Mouse (Mus musculus) thymus, adult 2 months (tissue): ENCODE data around the gene Osbpl10. TPM values are rescaled to one million over a fixed set of nuclear protein-coding genes. Genes with fewer than 3 reads are reported as not detected.

ENCODE experiments used
- DNase-seq: peaks from one replicate; pipeline ENCODE4 v3.0.0; 2021
- H3K27ac ChIP-seq: fragments of 200-500 bp; 2 replicates; pipeline ENCODE4 v1.5.1; 2012; ENCODE audit warnings: low read length, control low read depth; ENCODE audit not compliant: control insufficient read depth, insufficient read depth
- H3K27me3 ChIP-seq: fragments of 200-500 bp; 2 replicates; pipeline ENCODE4 v1.6.1; 2012; ENCODE audit warnings: mild to moderate bottlenecking, low read length, moderate library complexity, mixed read lengths; ENCODE audit not compliant: control insufficient read depth, insufficient read depth
- H3K36me3 ChIP-seq: fragments of 200-500 bp; 2 replicates; pipeline ENCODE4 v1.6.1; 2012; ENCODE audit warnings: mild to moderate bottlenecking, low read length, moderate library complexity; ENCODE audit not compliant: control insufficient read depth, insufficient read depth
- H3K4me1 ChIP-seq: fragments of 200-500 bp; replicated peaks from 2 replicates; pipeline ENCODE4 v1.6.1; 2012; ENCODE audit warnings: low read length; ENCODE audit not compliant: control insufficient read depth, insufficient read depth
- H3K4me3 ChIP-seq: fragments of 200-500 bp; 2 replicates; pipeline ENCODE4 v1.5.1; 2012; ENCODE audit warnings: mild to moderate bottlenecking, low read length, control low read depth, moderate library complexity; ENCODE audit not compliant: control insufficient read depth, insufficient read depth
- CTCF ChIP-seq: fragments of 200-500 bp; IDR thresholded peaks from 2 replicates; pipeline ENCODE4 v1.5.1; 2012; ENCODE audit warnings: mild to moderate bottlenecking, control low read depth, low read length, moderate library complexity, borderline replicate concordance; ENCODE audit not compliant: control insufficient read depth, poor library complexity, insufficient read depth; ENCODE audit errors: extremely low read depth
- POLR2A ChIP-seq: fragments of 200-500 bp; IDR thresholded peaks from 2 replicates; pipeline ENCODE4 v1.6.1; 2012; ENCODE audit warnings: mild to moderate bottlenecking, low read length, control low read depth, moderate library complexity; ENCODE audit not compliant: control insufficient read depth, poor library complexity, insufficient read depth; ENCODE audit errors: extremely low read depth
- WGBS: fragments of 180-500 bp; shearing (Covaris S2); methylation state at CpG from one replicate; pipeline ENCODE4 v1.1.7; 2018; 5-methylcytosine and 5-hydroxymethylcytosine counted together
- polyA plus RNA-seq: library from polyadenylated mRNA; depleted of rRNA; stranded (reverse); fragments of >200 nt; gene quantifications from 2 replicates; pipeline ENCODE4 v1.2.3, GENCODE M21; 2012

Gene Osbpl10
- polyA plus RNA-seq, 1 experiment = 10.3 TPM

GRCm38 (mm10) chr9:115120276-115120675 lies 141.9 kb downstream of the Osbpl10 start:
- DNase-seq = no peak
- 85% methylated on average over 5 of the region's 5 CpGs for WGBS

DNA sequence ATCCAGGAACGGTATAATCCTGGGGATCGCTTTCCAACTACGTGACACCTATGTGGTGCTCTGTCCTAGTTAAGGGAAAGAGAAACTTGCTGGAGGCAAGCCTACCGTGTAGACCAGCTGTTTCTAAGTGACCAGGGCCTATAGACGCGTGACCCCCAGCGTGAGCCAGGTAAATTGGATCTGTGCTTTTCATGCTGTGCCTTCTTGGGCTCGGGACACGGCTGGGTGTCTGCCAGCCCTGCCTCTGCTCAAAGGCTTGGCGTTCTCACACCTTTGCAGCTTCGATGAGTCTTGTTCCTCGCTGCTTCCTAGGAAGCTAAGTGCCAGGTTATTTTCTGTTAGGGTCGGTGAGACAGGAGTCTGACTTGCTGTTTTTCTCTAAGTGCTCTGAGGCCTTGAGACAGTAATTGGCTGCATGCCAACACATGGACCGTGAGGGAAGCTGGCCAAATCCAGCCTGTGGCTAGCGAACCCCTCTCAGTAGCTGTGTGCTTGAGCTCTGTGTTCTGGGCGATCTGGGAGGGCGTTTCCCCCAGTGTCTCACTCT lies 142.4 kb downstream of the Osbpl10 start:
- no peak for DNase-seq
- H3K27ac ChIP-seq = no peak overlapping the region

More at GRCm38 (mm10) chr9:115120276-115120675, 141.9 kb downstream of the Osbpl10 start:
- Histone ChIP-seq H3K27ac (no peak overlapping the region), H3K27me3 (no peaks in the 10 kb centered on the region), H3K4me1 (no peaks in the 10 kb centered on the region), H3K36me3 (no peaks in the 10 kb centered on the region), H3K4me3 (no peak overlapping the region)
- TF ChIP-seq CTCF = no peak
- no peak for TF ChIP-seq POLR2A

GRCm38 (mm10) chr9:115127342-115127741 lies 149.0 kb downstream of the Osbpl10 start:
- TF ChIP-seq CTCF = no peak
- TF ChIP-seq POLR2A = no peak
- 78% methylated on average over 10 of the region's 10 CpGs for WGBS
- Histone ChIP-seq H3K27ac (no peak overlapping the region), H3K4me3 (no peak overlapping the region), H3K27me3 (no peaks in the 10 kb centered on the region), H3K4me1 (no peaks in the 10 kb centered on the region), H3K36me3 (no peaks in the 10 kb centered on the region)
- no peak for DNase-seq

More for the DNA sequence above, 142.4 kb downstream of the Osbpl10 start:
- H3K36me3 ChIP-seq = no peaks in the 10 kb centered on the region
- H3K4me1 ChIP-seq = no peaks in the 10 kb centered on the region
- no peaks in the 10 kb centered on the region for H3K27me3 ChIP-seq
- no peak for TF ChIP-seq CTCF
- no peak for TF ChIP-seq POLR2A
- no peak overlapping the region for H3K4me3 ChIP-seq
- WGBS = 79% methylated on average over 17 of the region's 17 CpGs

GRCm38 (mm10) chr9:115133926-115134325 lies 155.6 kb downstream of the Osbpl10 start:
- no peak for TF ChIP-seq CTCF
- no peak for TF ChIP-seq POLR2A
- no peak overlapping the region for H3K27ac ChIP-seq
- WGBS = 78% methylated on average over 2 of the region's 2 CpGs
- no peak overlapping the region for H3K4me3 ChIP-seq
- no peak for DNase-seq
- H3K4me1 ChIP-seq = no peaks in the 10 kb centered on the region
- no peaks in the 10 kb centered on the region for H3K36me3 ChIP-seq
- no peaks in the 10 kb centered on the region for H3K27me3 ChIP-seq

- no peaks in the 10 kb centered on the region for H3K4me1 ChIP-seq
- TF ChIP-seq POLR2A (no peak), CTCF (no peak)
- H3K36me3 ChIP-seq = no peaks in the 10 kb centered on the region
- no peak for DNase-seq
- WGBS = 83% methylated on average over 4 of the region's 4 CpGs
- H3K27me3 ChIP-seq = no peaks in the 10 kb centered on the region
- no peak overlapping the region for H3K4me3 ChIP-seq
- no peak overlapping the region for H3K27ac ChIP-seq
These were observed 156.4 kb downstream of the Osbpl10 start for GRCm38 (mm10) chr9:115134736-115135135.

DNA sequence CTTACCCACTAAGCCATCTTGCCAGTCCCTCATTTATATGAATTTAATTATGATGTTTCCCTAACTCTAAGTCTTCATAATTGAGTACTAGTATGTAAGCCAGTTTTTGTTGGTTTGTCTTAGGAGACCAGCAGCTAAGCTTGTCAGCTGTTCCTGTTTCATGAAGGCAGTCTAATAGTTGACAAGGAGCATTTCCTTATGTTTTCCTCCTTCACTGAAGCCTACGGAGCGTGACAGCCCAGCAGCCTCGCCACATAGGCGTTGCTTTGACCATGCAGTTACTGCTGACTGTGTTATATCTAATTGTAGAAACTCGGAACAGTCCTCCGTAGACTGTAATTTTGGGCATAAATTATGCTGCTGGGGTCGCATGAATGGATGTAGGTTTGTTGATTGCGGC lies 157.0 kb downstream of the Osbpl10 start:
- TF ChIP-seq POLR2A (no peak), CTCF (no peak)

GRCm38 (mm10) chr9:115137858-115138257 lies 159.5 kb downstream of the Osbpl10 start:
- 0 out of 2 replicates have a peak, but pooled peaks cover 1% of the 10 kb centered on the region for H3K4me1 ChIP-seq
- no peak for DNase-seq
- 89% methylated on average over 3 of the region's 3 CpGs for WGBS
- TF ChIP-seq CTCF (no peak), POLR2A (no peak)
- no peaks in the 10 kb centered on the region for H3K36me3 ChIP-seq
- H3K27me3 ChIP-seq = no peaks in the 10 kb centered on the region
- no peak overlapping the region for H3K27ac ChIP-seq
- H3K4me3 ChIP-seq = no peak overlapping the region

More for the DNA sequence above, 157.0 kb downstream of the Osbpl10 start:
- 93% methylated on average over 8 of the region's 8 CpGs for WGBS
- Histone ChIP-seq H3K27ac (no peak overlapping the region), H3K4me3 (no peak overlapping the region), H3K36me3 (no peaks in the 10 kb centered on the region), H3K27me3 (no peaks in the 10 kb centered on the region), H3K4me1 (no peaks in the 10 kb centered on the region)
- no peak for DNase-seq
